Mouse (Mus musculus) forebrain, embryonic 11.5 days (tissue): ENCODE results near the gene Inka2. TPM values are rescaled to one million over a fixed set of nuclear protein-coding genes. Genes with fewer than 3 reads are reported as not detected.

ENCODE experiments used
- ATAC-seq: fragments of 200-750 bp; cut with Nextera tagmentation; replicated peaks from 2 replicates; pipeline ENCODE4 v1.8.0; 2017; ENCODE audit warnings: moderate TSS enrichment; ENCODE audit not compliant: low FRiP score
- DNase-seq: peaks from one replicate; pipeline ENCODE4 v3.0.0-alpha.2; 2017; ENCODE audit warnings: low spot score
- H3K27ac ChIP-seq: fragments of 300-500 bp; sonication (generic); 2 replicates; pipeline ENCODE4 v1.5.1; 2014; ENCODE audit warnings: low read depth, low read length
- H3K27me3 ChIP-seq: fragments of 300-500 bp; sonication (generic); 2 replicates; pipeline ENCODE4 v1.6.1; 2014; ENCODE audit warnings: mild to moderate bottlenecking, low read length, mixed read lengths; ENCODE audit not compliant: control insufficient read depth, insufficient read depth
- H3K36me3 ChIP-seq: fragments of 300-500 bp; sonication (generic); 2 replicates; pipeline ENCODE4 v1.6.1; 2014; ENCODE audit warnings: mild to moderate bottlenecking, low read length, moderate library complexity, mixed read lengths; ENCODE audit not compliant: control insufficient read depth, insufficient read depth
- H3K4me1 ChIP-seq: fragments of 300-500 bp; sonication (generic); replicated peaks from 2 replicates; pipeline ENCODE4 v1.6.1; 2014; ENCODE audit warnings: low read length, mixed read lengths; ENCODE audit not compliant: control insufficient read depth, insufficient read depth
- H3K4me2 ChIP-seq: fragments of 300-500 bp; sonication (generic); 2 replicates; pipeline ENCODE4 v1.6.1; 2014; ENCODE audit warnings: low read depth, mild to moderate bottlenecking, low read length, moderate library complexity, mixed read lengths; ENCODE audit not compliant: severe bottlenecking
- H3K4me3 ChIP-seq: fragments of 300-500 bp; sonication (generic); 2 replicates; pipeline ENCODE4 v1.5.1; 2014; ENCODE audit warnings: low read depth, low read length
- H3K9ac ChIP-seq: fragments of 300-500 bp; sonication (generic); 2 replicates; pipeline ENCODE4 v1.6.1; 2014; ENCODE audit warnings: low read length
- H3K9me3 ChIP-seq: fragments of 300-500 bp; sonication (generic); 2 replicates; pipeline ENCODE4 v1.6.1; 2016; ENCODE audit warnings: low read length, mixed read lengths; ENCODE audit not compliant: control insufficient read depth
- WGBS: fragments of 180-500 bp; shearing (Covaris S2); extraction: QIAGEN DNeasy Blood & Tissue Kit; methylation state at CpG from one replicate; pipeline ENCODE4 v1.1.7; 2014; 5-methylcytosine and 5-hydroxymethylcytosine counted together
- polyA plus RNA-seq: library from polyadenylated mRNA; unstranded; fragments of >200 nt; fragmentation: Nextera tagmentation; extraction: Ambion mirVana; gene quantifications from 2 replicates; pipeline ENCODE4 v1.2.1, GENCODE M21; 2014

Gene Inka2
- polyA plus RNA-seq, 1 experiment from 2014 or later: 1.8 TPM

DNA sequence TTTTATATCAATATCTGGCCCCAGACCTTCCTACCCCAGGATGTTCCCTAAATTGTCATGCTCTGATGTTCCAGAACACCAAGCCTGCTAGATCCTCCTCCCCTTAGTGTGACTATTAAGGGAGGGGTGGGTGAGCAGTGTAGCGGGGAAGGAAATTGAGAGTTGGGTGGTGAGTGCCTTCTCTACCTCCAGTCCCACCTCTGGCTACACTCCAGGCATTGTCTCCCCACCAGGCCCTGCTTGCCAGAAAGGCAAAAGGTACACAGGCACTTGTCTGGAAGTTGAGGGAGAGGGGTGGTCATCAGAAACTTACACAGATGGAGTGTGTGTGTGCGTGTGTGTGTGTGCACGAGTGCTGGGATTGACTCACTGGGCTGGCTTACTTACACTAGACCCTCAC is 18.1 kb downstream of the Inka2 start:
- H3K4me1 ChIP-seq: 0 out of 2 replicates have a peak, but pooled peaks cover 6% of the 10 kb centered on the region
- ATAC-seq (no peak), DNase-seq (no peak)
- no peak overlapping the region for H3K4me2 ChIP-seq
- no peaks in the 10 kb centered on the region for H3K27me3 ChIP-seq
- no peaks in the 10 kb centered on the region for H3K9me3 ChIP-seq
- 91% methylated on average over 3 of the region's 3 CpGs for WGBS
- no peaks in the 10 kb centered on the region for H3K36me3 ChIP-seq
- H3K27ac ChIP-seq: no peak overlapping the region
- H3K9ac ChIP-seq: no peak overlapping the region
- H3K4me3 ChIP-seq: no peak overlapping the region

DNA sequence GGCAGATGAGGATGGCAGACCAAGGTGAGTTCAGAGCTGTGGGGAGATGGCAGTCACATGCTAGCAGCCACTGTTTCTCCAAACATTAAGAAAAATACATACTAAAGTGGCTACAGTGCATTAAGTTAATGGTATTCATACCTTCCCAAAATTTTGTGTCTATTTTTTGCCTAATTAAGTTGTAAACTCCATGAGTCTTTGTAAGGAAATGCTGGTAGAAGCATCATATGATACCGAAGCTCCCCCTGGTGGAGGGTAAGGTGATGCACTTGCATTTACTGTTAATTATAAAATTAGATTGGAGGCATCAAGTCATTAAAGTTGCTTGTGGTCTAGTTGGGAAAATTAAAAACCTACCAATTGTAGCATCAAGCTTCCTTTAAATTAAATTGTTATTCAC is 21.6 kb downstream of the Inka2 start:
- H3K4me2 ChIP-seq: no peak overlapping the region
- no peaks in the 10 kb centered on the region for H3K36me3 ChIP-seq
- H3K9ac ChIP-seq: no peak overlapping the region
- H3K4me1 ChIP-seq: no peaks in the 10 kb centered on the region
- 3% methylated on average over 1 of the region's 1 CpGs for WGBS
- H3K4me3 ChIP-seq: no peak overlapping the region
- H3K27ac ChIP-seq: no peak overlapping the region
- DNase-seq (no peak), ATAC-seq (no peak)
- H3K27me3 ChIP-seq: no peaks in the 10 kb centered on the region
- H3K9me3 ChIP-seq: no peaks in the 10 kb centered on the region

DNA sequence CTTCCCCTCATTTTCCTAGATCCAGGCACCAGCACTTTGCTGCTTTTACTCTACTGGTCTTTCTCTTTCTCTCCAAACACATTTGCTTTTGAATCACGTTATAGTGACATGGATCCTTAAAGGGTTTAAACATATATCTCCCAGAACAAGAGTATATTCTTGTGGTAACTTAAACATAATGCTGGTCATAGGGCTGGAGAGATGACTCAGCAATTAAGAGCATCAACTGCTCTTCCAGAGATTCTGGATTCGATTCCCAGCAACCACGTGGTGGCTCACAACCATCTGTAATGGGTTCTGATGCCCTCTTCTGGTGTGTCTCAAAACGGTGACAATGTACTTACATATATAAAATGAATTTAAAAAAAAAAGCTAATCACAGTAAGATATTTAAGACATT is 28.0 kb downstream of the Inka2 start:
- ATAC-seq (no peak), DNase-seq (no peak)
- 93% methylated on average over 4 of the region's 4 CpGs for WGBS
- H3K9me3 ChIP-seq: no peaks in the 10 kb centered on the region
- H3K27ac ChIP-seq: no peak overlapping the region
- H3K4me1 ChIP-seq: no peaks in the 10 kb centered on the region
- no peak overlapping the region for H3K9ac ChIP-seq
- no peak overlapping the region for H3K4me3 ChIP-seq
- H3K4me2 ChIP-seq: no peak overlapping the region
- H3K36me3 ChIP-seq: no peaks in the 10 kb centered on the region
- H3K27me3 ChIP-seq: no peaks in the 10 kb centered on the region

DNA sequence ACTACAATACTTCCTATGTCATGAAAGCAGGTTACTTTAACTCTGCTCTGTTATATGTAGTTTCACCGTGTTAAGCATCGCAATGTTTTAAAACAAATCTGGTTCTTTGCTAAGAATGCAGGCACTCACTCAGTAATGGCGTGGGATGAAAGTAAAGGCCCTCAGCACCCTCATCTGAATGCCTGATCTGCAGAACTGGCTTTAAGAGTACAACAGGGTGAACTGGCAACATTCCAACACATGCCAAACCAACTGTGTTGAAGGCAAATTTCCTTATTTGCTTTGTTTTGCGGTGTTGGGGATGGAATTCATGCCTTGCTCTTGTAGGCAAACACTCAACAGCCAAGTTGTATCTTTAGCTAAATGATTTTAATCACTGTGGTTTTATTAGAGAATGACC is 29.1 kb downstream of the Inka2 start:
- Histone ChIP-seq H3K4me3 (no peak overlapping the region), H3K4me1 (no peaks in the 10 kb centered on the region), H3K27ac (no peak overlapping the region), H3K9ac (no peak overlapping the region), H3K4me2 (no peak overlapping the region), H3K27me3 (no peaks in the 10 kb centered on the region), H3K9me3 (no peaks in the 10 kb centered on the region), H3K36me3 (no peaks in the 10 kb centered on the region)
- DNase-seq (no peak), ATAC-seq (no peak)
- WGBS: 94% methylated on average over 4 of the region's 4 CpGs

DNA sequence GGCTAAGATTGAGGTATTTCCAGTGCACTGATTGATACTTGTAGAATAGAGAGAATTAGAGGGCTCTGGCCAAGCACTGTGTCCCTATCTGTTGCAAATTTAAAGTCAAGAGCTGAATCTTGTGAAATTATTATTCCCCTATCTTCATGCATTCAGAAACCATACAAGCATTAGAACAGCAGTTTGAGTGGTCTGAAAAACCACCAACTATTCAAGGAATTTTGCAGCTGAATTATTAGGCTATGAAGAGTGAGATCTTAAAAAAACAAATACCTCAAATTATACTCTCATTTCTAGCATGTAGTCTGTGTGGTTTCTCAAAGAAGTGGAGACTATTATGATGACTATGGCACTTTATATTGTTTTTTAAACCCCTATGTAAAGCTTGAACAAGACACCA is 30.9 kb downstream of the Inka2 start:
- H3K36me3 ChIP-seq: no peaks in the 10 kb centered on the region
- H3K9me3 ChIP-seq: no peaks in the 10 kb centered on the region
- no peak overlapping the region for H3K27ac ChIP-seq
- no peak overlapping the region for H3K9ac ChIP-seq
- no peaks in the 10 kb centered on the region for H3K4me1 ChIP-seq
- H3K4me3 ChIP-seq: no peak overlapping the region
- no peak for DNase-seq
- H3K4me2 ChIP-seq: no peak overlapping the region
- no peaks in the 10 kb centered on the region for H3K27me3 ChIP-seq
- ATAC-seq: no peak

DNA sequence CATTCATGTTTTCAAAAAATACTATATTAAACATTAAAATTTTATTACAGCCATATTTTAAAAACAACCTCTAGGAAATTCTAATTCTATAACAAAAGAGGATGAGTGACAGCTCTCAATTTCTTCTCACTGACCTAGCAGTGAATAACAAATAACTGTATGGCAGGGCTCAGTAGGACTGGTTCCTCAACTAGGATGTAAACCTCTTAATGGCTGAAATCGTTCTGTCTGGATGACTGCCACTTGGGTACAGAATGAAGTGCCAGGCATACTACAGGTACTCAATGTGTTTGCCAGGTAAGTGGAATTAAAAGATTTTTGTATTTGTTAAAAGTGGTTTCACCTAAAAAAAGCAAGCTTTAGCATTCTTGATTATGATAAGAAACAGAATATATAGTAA is 31.7 kb downstream of the Inka2 start:
- no peaks in the 10 kb centered on the region for H3K36me3 ChIP-seq
- H3K27ac ChIP-seq: no peak overlapping the region
- H3K9ac ChIP-seq: no peak overlapping the region
- H3K27me3 ChIP-seq: no peaks in the 10 kb centered on the region
- no peak for ATAC-seq
- 91% methylated on average over 1 of the region's 1 CpGs for WGBS
- no peaks in the 10 kb centered on the region for H3K9me3 ChIP-seq
- H3K4me1 ChIP-seq: no peaks in the 10 kb centered on the region
- no peak overlapping the region for H3K4me2 ChIP-seq
- DNase-seq: no peak
- H3K4me3 ChIP-seq: no peak overlapping the region

DNA sequence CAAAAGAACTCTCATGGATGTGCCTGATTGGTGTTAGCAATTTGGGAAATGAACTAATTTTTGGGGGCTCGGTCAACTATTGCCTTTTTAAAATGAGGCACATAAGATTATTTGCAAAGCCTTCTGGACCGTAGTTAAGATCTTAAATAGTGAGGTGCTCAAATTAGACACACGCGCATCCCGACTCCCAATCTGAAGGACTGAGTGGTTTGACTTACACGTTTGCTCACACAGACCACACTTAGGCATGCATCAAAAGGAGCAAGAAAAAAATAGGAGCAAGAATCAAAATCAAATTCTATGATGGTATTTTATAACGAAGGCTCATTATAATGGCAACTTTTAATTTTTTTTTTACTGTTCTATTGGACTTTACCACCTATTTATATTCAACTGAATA is 32.7 kb downstream of the Inka2 start:
- Histone ChIP-seq H3K9me3 (no peaks in the 10 kb centered on the region), H3K4me2 (no peak overlapping the region), H3K4me1 (no peaks in the 10 kb centered on the region), H3K9ac (no peak overlapping the region), H3K27ac (no peak overlapping the region), H3K4me3 (no peak overlapping the region), H3K27me3 (no peaks in the 10 kb centered on the region), H3K36me3 (no peaks in the 10 kb centered on the region)
- no peak for ATAC-seq
- WGBS: 93% methylated on average over 7 of the region's 7 CpGs
- DNase-seq: no peak

DNA sequence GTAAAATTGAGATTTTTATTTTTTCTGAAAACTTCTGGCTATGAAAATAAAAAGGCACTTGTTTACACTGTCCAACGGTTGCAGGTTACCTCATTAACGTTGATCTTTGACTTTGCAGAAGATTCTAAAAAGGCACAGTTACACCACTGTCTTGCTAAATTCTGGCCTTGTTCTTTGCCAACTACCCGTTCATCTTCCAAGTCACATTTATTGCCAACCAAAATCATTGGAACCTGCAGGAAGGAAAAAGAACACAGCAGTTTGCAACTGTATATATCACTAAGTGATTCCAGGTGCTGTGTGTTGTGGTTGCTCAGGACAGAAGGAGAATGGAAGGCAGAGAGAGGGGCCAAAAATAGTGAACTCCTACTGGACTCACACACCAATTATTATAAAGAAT is 33.3 kb downstream of the Inka2 start:
- ATAC-seq: no peak
- no peaks in the 10 kb centered on the region for H3K27me3 ChIP-seq
- H3K27ac ChIP-seq: no peak overlapping the region
- DNase-seq: no peak
- no peak overlapping the region for H3K4me2 ChIP-seq
- H3K4me3 ChIP-seq: no peak overlapping the region
- no peaks in the 10 kb centered on the region for H3K4me1 ChIP-seq
- 91% methylated on average over 3 of the region's 3 CpGs for WGBS
- H3K9ac ChIP-seq: no peak overlapping the region
- H3K36me3 ChIP-seq: no peaks in the 10 kb centered on the region
- H3K9me3 ChIP-seq: no peaks in the 10 kb centered on the region

DNA sequence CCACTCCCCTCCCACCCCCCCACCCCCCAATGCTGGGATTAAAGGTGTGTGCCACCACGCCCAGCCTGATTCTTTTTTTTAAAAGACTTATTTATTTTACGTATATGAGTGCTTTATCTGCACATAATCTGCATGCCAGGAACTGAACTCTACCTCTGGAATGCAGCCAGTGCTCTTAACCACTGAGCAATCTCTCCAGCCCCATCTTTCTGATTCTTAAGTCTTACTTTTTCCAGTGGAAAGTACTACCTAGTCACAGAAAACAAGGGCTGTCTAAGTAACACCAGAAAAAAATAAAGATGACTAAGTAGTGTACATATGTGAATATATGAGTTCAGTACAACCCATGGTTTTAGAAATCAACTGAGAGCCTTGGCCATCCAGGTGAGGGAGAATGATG is 42.1 kb downstream of the Inka2 start:
- WGBS: 93% methylated on average over 2 of the region's 2 CpGs
- no peak overlapping the region for H3K27ac ChIP-seq
- ATAC-seq: no peak
- no peaks in the 10 kb centered on the region for H3K4me1 ChIP-seq
- DNase-seq: no peak
- no peak overlapping the region for H3K9ac ChIP-seq
- H3K4me3 ChIP-seq: no peak overlapping the region
- no peak overlapping the region for H3K4me2 ChIP-seq
- H3K27me3 ChIP-seq: no peaks in the 10 kb centered on the region
- no peaks in the 10 kb centered on the region for H3K36me3 ChIP-seq
- H3K9me3 ChIP-seq: no peaks in the 10 kb centered on the region
